ENCODE assay signal across 8 mouse cellular contexts in the genomic region with DNA sequence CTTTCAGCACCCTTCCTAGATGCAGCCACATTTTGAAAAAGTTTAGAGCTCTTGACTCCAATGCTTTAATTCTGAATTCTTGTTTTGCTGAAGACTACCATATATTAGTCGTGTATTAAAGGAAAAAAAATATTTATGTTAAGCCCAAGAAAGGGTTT. TPM values are rescaled to one million over a fixed set of nuclear protein-coding genes. Genes with fewer than 3 reads are reported as not detected.
DNase-seq lines count a peak whose midpoint lies in the region; ATAC-seq and TF ChIP-seq lines count a peak whose summit lies in the region.

TSS of gene Id2 (minus strand) at position 89 of the 158 bp plus-strand sequence.

- peak within 1 kb of the TSS; percentile 91 for H3K27ac ChIP-seq in hindbrain, postnatal 0 days

- peaks cover 7% of the 10 kb centered on the region for H3K4me1 ChIP-seq in erythroblast, embryonic 14.5 days (ENCODE audit: control insufficient read depth)
- H3K4me1 ChIP-seq in hindbrain, postnatal 0 days (ENCODE audit: insufficient read depth, low read length) = peaks cover 16% of the 10 kb centered on the region

- H3K27me3 ChIP-seq in C2C12 (ENCODE audit: control insufficient read depth, insufficient read depth, insufficient read length) = no peaks in the 10 kb centered on the region
- H3K27me3 ChIP-seq in erythroblast, embryonic 14.5 days (ENCODE audit: control insufficient read depth) = peaks cover 100% of the 10 kb centered on the region
- H3K27me3 ChIP-seq in hindbrain, postnatal 0 days (ENCODE audit: insufficient read depth, low read length) = no peaks in the 10 kb centered on the region

- H3K79me3 ChIP-seq in C2C12 (ENCODE audit: low read depth) = peaks cover 23% of the 10 kb centered on the region

- no peak for ATAC-seq in hindbrain, postnatal 0 days
- no peak for ATAC-seq in megakaryocyte, adult 5-6 weeks (ENCODE audit: poor library complexity, severe bottlenecking)

- peaks cover 18% of the 10 kb centered on the region for H3K36me3 ChIP-seq in C2C12 (ENCODE audit: control insufficient read depth, insufficient read depth)
- no peaks in the 10 kb centered on the region for H3K36me3 ChIP-seq in erythroblast, embryonic 14.5 days (ENCODE audit: control insufficient read depth)
- no peaks in the 10 kb centered on the region for H3K36me3 ChIP-seq in hindbrain, postnatal 0 days (ENCODE audit: insufficient read depth, low read length)

- H3K9me3 ChIP-seq in erythroblast, embryonic 14.5 days (ENCODE audit: control insufficient read depth, low read length) = no peaks in the 10 kb centered on the region; the same call in 1 of the 2 replicates
- H3K9me3 ChIP-seq in hindbrain, postnatal 0 days (ENCODE audit: low read length) = no peaks in the 10 kb centered on the region

- H3K9ac ChIP-seq in hindbrain, postnatal 0 days (replicated peaks; ENCODE audit: low read length) = peak within 1 kb of the TSS; percentile 76

- H3ac ChIP-seq in C2C12 (ENCODE audit: control insufficient read depth, insufficient read length, low read depth) = peak within 1 kb of the TSS; percentile 31

- no peak for DNase-seq in adrenal gland, adult 18-20 months (ENCODE audit: low spot score in 2 of 2)
- no peak for DNase-seq in adrenal gland, adult (ENCODE audit: inconsistent age in 2 of 2, low spot score in 1 of 2)
- no peak for DNase-seq in hindbrain, postnatal 0 days (ENCODE audit: low spot score)
- no peak for DNase-seq in spleen, postnatal 36 days (ENCODE audit: low spot score in 2 of 2)
- no peak for DNase-seq in retina, embryonic 14.5 days (ENCODE audit: low spot score)

- H3K4me3 ChIP-seq in C2C12 (ENCODE audit: insufficient read depth, poor library complexity, severe bottlenecking) = peak within 1 kb of the TSS; percentile 80
- peak within 1 kb of the TSS; percentile 58 for H3K4me3 ChIP-seq in erythroblast, embryonic 14.5 days (replicated peaks)
- H3K4me3 ChIP-seq in hindbrain, postnatal 0 days (ENCODE audit: low read length) = peak within 1 kb of the TSS; percentile 81

- H3K4me2 ChIP-seq in hindbrain, postnatal 0 days (ENCODE audit: low read depth, low read length) = peak within 1 kb of the TSS; percentile 95

- H3K79me2 ChIP-seq in C2C12 (ENCODE audit: control insufficient read depth, insufficient read depth) = peaks cover 31% of the 10 kb centered on the region

- 3% methylated on average over 1 of the region's 1 CpGs for WGBS in hindbrain, postnatal 0 days

- TF ChIP-seq CTCF in C2C12 (IDR thresholded peaks at IDR 0.05; ENCODE audit: control insufficient read depth, insufficient read depth, insufficient read length) = no peak
- no peak for TF ChIP-seq CTCF in hindbrain, postnatal 0 days (IDR thresholded peaks at IDR 0.05; ENCODE audit: low read depth)

TF ChIP-seq in C2C12, 6 proteins besides CTCF, POLR2A, EP300 and RAD21:
- TF ChIP-seq USF1 (IDR thresholded peaks at IDR 0.05; ENCODE audit: low read depth) = no peak
- TF ChIP-seq CEBPB (IDR thresholded peaks at IDR 0.05; ENCODE audit: low read depth) = no peak
- TF ChIP-seq MYOD1 (IDR thresholded peaks at IDR 0.05; ENCODE audit: control insufficient read depth, insufficient read length, low read depth) = no peak
- no peak for TF ChIP-seq MAX (IDR thresholded peaks at IDR 0.05)
- no peak for TF ChIP-seq MYOG (IDR thresholded peaks at IDR 0.05; ENCODE audit: control insufficient read depth, extremely low read depth, insufficient read length)
- no peak for TF ChIP-seq FOSL1 (IDR thresholded peaks at IDR 0.05; ENCODE audit: insufficient read depth, low read length, poor library complexity, severe bottlenecking)

RNA-seq across cellular contexts. Expression of gene Id2, which starts in this region (rescaled TPM):
- 100 to 1,000 TPM; 404 to 543 TPM for total RNA-seq in adrenal gland, adult 18-20 months (2021)
- polyA plus RNA-seq in C2C12 (2012; fragmentation: generic; extraction: Trizol) = 68.1 TPM
- polyA plus RNA-seq in erythroblast, embryonic 14.5 days (2012) = 0.06 TPM in 1 of 2 replicates, not detected in the other
- 202 and 242 TPM in 2 replicates for total RNA-seq in hindbrain, postnatal 0 days (2014; rRNA removed)
- 518 and 585 TPM in 2 replicates for polyA plus RNA-seq in hindbrain, postnatal 0 days (2015; fragmentation: Nextera tagmentation; extraction: Ambion mirVana)
- total RNA-seq in megakaryocyte, adult 5-6 weeks (2015) = 188 and 198 TPM in 2 replicates
- 96.7 and 108 TPM in 2 replicates for total RNA-seq in megakaryocyte, adult 5-6 weeks (2017)

Comparison
In these comparisons a context has a peak if more than half of its experiments do, and no peak if none do; other contexts are left out.
1. RNA of gene Id2 (polyA plus RNA-seq): 518 to 585 TPM in hindbrain, postnatal 0 days and 68.1 TPM in C2C12 (single experiment); 0.06 TPM in erythroblast, embryonic 14.5 days; every median in the first group is over 10 times any median in the second.
2. Peak in every context shown above with its lines, with median percentiles within 50 percentile points of each other: H3K4me3 ChIP-seq.